In the genomic region with DNA sequence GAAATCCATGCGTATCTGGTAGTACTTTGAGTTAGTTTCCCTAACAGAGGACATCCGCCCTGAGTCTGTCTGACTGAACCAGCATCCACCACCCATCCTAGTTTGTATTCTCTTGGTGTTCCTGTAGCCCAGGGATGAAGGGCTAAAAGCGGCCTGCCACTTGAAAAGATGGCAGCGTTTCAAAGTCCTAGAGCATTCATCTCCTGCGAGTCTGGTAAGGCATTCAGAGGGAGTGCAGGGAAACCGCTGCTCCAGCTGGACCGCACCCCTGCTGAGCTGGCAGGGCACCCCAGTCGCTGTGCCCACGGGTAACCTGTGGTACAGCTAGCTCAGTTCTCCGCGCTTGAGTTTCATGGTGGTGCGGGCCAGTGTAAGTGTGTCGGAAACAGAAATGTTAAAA, we compare ENCODE assay signal across 8 mouse cellular contexts. TPM values are rescaled to one million over a fixed set of nuclear protein-coding genes. Genes with fewer than 3 reads are reported as not detected.
A peak's percentile ranks its signal among the peaks of the same experiment; 100 is the strongest.
DNase-seq lines count a peak whose midpoint lies in the region; ATAC-seq lines count a peak whose summit lies in the region.

No protein-coding gene starts in this region.

- no peak overlapping the region for H3K9ac ChIP-seq in forebrain, embryonic 16.5 days (replicated peaks; ENCODE audit: low read depth, low read length)
- H3K9ac ChIP-seq in hindbrain, embryonic 14.5 days = no peak overlapping the region

- no peaks in the 10 kb centered on the region for H3K36me3 ChIP-seq in forebrain, embryonic 16.5 days (ENCODE audit: control insufficient read depth, insufficient read depth)
- no peaks in the 10 kb centered on the region for H3K36me3 ChIP-seq in hindbrain, embryonic 14.5 days (replicated peaks; ENCODE audit: control insufficient read depth, insufficient read depth)
- H3K36me3 ChIP-seq in macrophage (ENCODE audit: inconsistent target) = no peaks in the 10 kb centered on the region

- WGBS in forebrain, embryonic 16.5 days = 36% methylated on average over 13 of the region's 13 CpGs
- 54% methylated on average over 13 of the region's 13 CpGs for WGBS in hindbrain, embryonic 14.5 days
- 95% methylated on average over 13 of the region's 13 CpGs for WGBS in macrophage (ENCODE audit: missing documents)

- peak overlapping the region; percentile 36; the same call in 1 of the 2 replicates for H3K27ac ChIP-seq in forebrain, embryonic 16.5 days (ENCODE audit: low read length)
- H3K27ac ChIP-seq in hindbrain, embryonic 14.5 days = peak overlapping the region; percentile 56
- peak overlapping the region; percentile 36; the same call in 1 of the 2 replicates for H3K27ac ChIP-seq in macrophage

- peaks cover 9% of the 10 kb centered on the region; the same call in 1 of the 2 replicates for H3K4me1 ChIP-seq in forebrain, embryonic 16.5 days (replicated peaks; ENCODE audit: control insufficient read depth, insufficient read depth, low read length)
- 0 out of 2 replicates have a peak, but pooled peaks cover 8% of the 10 kb centered on the region for H3K4me1 ChIP-seq in hindbrain, embryonic 14.5 days (replicated peaks; ENCODE audit: control insufficient read depth, insufficient read depth, low read length)

- H3K9me3 ChIP-seq in forebrain, embryonic 16.5 days (ENCODE audit: control insufficient read depth, low read length) = no peaks in the 10 kb centered on the region
- no peaks in the 10 kb centered on the region for H3K9me3 ChIP-seq in hindbrain, embryonic 14.5 days (ENCODE audit: control insufficient read depth, low read length)

- peak; percentile 53 for DNase-seq in layer of hippocampus, adult 11-12 months (ENCODE audit: low spot score)
- DNase-seq in layer of hippocampus, adult 9-10 months (ENCODE audit: low spot score) = no peak
- DNase-seq in hindbrain, embryonic 14.5 days (ENCODE audit: low spot score) = peak; percentile 68
- DNase-seq in urinary bladder, postnatal 36 days (ENCODE audit: low spot score in 2 of 2) = no peak
- no peak for DNase-seq in spleen, postnatal 4 days (ENCODE audit: low spot score in 2 of 2)
- DNase-seq in retina, embryonic 14.5 days (ENCODE audit: low spot score) = no peak

- peak; percentile 65 for ATAC-seq in forebrain, embryonic 16.5 days
- ATAC-seq in hindbrain, embryonic 14.5 days (ENCODE audit: low FRiP score) = peak; percentile 59; the same call in 1 of the 2 replicates

- H3K27me3 ChIP-seq in forebrain, embryonic 16.5 days (replicated peaks; ENCODE audit: control insufficient read depth, insufficient read depth, low read length) = no peaks in the 10 kb centered on the region
- no peaks in the 10 kb centered on the region for H3K27me3 ChIP-seq in hindbrain, embryonic 14.5 days (ENCODE audit: control insufficient read depth, insufficient read depth, low read length)

- no peak overlapping the region; the same call in 1 of the 2 replicates for H3K4me2 ChIP-seq in forebrain, embryonic 16.5 days (ENCODE audit: low read length)
- H3K4me2 ChIP-seq in hindbrain, embryonic 14.5 days (replicated peaks) = no peak overlapping the region

- no peak overlapping the region for H3K4me3 ChIP-seq in forebrain, embryonic 16.5 days (replicated peaks; ENCODE audit: low read length)
- H3K4me3 ChIP-seq in hindbrain, embryonic 14.5 days (replicated peaks; ENCODE audit: low read length) = no peak overlapping the region
- H3K4me3 ChIP-seq in macrophage (ENCODE audit: inconsistent target) = no peak overlapping the region

- H3K79me2 ChIP-seq in macrophage (ENCODE audit: inconsistent target) = peaks cover 100% of the 10 kb centered on the region

RNA-seq across cellular contexts. Expression of gene Fnbp1, which starts 22.0 kb away (rescaled TPM):
- 19.7 and 23.2 TPM in 2 replicates for polyA plus RNA-seq in forebrain, embryonic 16.5 days (2015; fragmentation: Nextera tagmentation; extraction: Ambion mirVana)
- 28.9 and 29.1 TPM in 2 replicates for polyA plus RNA-seq in hindbrain, embryonic 14.5 days (2014; fragmentation: Nextera tagmentation; extraction: Ambion mirVana)
- 100 to 1,000 TPM; 230 to 652 (median 349) TPM for total RNA-seq in macrophage (2018; cell fraction: chromatin; rRNA removed)
- 10 to 100 TPM; 45.7 to 98.1 (median 65.6) TPM for total RNA-seq in macrophage (2018; cell fraction: cytosol; rRNA removed)
- total RNA-seq in macrophage (2018; cell fraction: nucleus; rRNA removed) = 100 to 1,000 TPM; 117 to 400 (median 216) TPM
- 77.2 to 118 TPM (median 110 TPM) in 3 replicates for polyA plus RNA-seq in macrophage (2018)

RNA-seq across cellular contexts. Expression of gene Gpr107, which starts 32.3 kb away (rescaled TPM):
- 39.5 and 42.2 TPM in 2 replicates for polyA plus RNA-seq in forebrain, embryonic 16.5 days (2015; fragmentation: Nextera tagmentation; extraction: Ambion mirVana)
- 25.1 and 26.1 TPM in 2 replicates for polyA plus RNA-seq in hindbrain, embryonic 14.5 days (2014; fragmentation: Nextera tagmentation; extraction: Ambion mirVana)
- 100 to 1,000 TPM; 139 to 319 (median 251) TPM for total RNA-seq in macrophage (2018; cell fraction: chromatin; rRNA removed)
- 10 to 100 TPM; 30.7 to 54.7 (median 44.4) TPM for total RNA-seq in macrophage (2018; cell fraction: cytosol; rRNA removed)
- 100 to 1,000 TPM in 15 of 26 experiments, 10 to 100 TPM in 11; 80.4 to 185 (median 108) TPM for total RNA-seq in macrophage (2018; cell fraction: nucleus; rRNA removed)
- 44.0 to 60.9 TPM (median 45.0 TPM) in 3 replicates for polyA plus RNA-seq in macrophage (2018)

Comparison
In these comparisons a context has a peak if more than half of its experiments do, and no peak if none do; other contexts are left out.
1. DNase-seq: peak in layer of hippocampus, adult 11-12 months (single experiment) and hindbrain, embryonic 14.5 days (single experiment); none in layer of hippocampus, adult 9-10 months (single experiment), urinary bladder, postnatal 36 days (0 of 2), spleen, postnatal 4 days (0 of 2) and retina, embryonic 14.5 days (single experiment).
2. Peak in every context shown above with its lines, with median percentiles within 50 percentile points of each other: H3K27ac ChIP-seq.